Mouse (Mus musculus) MEL (cell line): ENCODE measurements around the gene Arhgef17. TPM values are rescaled to one million over a fixed set of nuclear protein-coding genes. Genes with fewer than 3 reads are reported as not detected.

ENCODE experiments used
- DNase-seq: peaks from one replicate; pipeline ENCODE4 v3.0.0; 2011; ENCODE audit warnings: low read depth, low spot score
- H3K27ac ChIP-seq: 2 replicates; pipeline ENCODE4 v1.5.1; 2012; ENCODE audit warnings: low read depth, mild to moderate bottlenecking, control low read depth, low read length, moderate library complexity; ENCODE audit not compliant: control insufficient read depth
- H3K27me3 ChIP-seq, 2 experiments: fragments of 150-350 bp in 1 of 2; sonication (generic) in 1 of 2; 2 replicates each; pipeline ENCODE4 v1.6.1; 2012; ENCODE audit warnings: low read length in 2 of 2, mild to moderate bottlenecking in 2 of 2, improper control_type of control experiment in 1 of 2, moderate library complexity in 1 of 2; ENCODE audit not compliant: insufficient read depth in 2 of 2, control insufficient read depth in 1 of 2
- H3K36me3 ChIP-seq, 2 experiments: 2 replicates each; pipeline ENCODE4 v1.6.1; 2012 to 2014; ENCODE audit warnings: low read length in 2 of 2, improper control_type of control experiment in 1 of 2, inconsistent platforms in 1 of 2, mild to moderate bottlenecking in 1 of 2; ENCODE audit not compliant: insufficient read depth in 2 of 2, control insufficient read depth in 1 of 2
- H3K4me1 ChIP-seq, 2 experiments: fragments of 150-350 bp in 1 of 2; sonication (generic) in 1 of 2; 2 replicates each; pipeline ENCODE4 v1.6.1; 2012; ENCODE audit warnings: low read length in 2 of 2, improper control_type of control experiment in 1 of 2, mild to moderate bottlenecking in 1 of 2; ENCODE audit not compliant: insufficient read depth in 2 of 2, control insufficient read depth in 1 of 2
- H3K4me3 ChIP-seq, 2 experiments: fragments of 150-350 bp in 1 of 2; sonication (generic) in 1 of 2; 2 replicates each; pipeline ENCODE4 v1.5.1; 2012; ENCODE audit warnings: low read depth in 2 of 2, low read length in 2 of 2, mild to moderate bottlenecking in 2 of 2, moderate library complexity in 2 of 2, control low read depth in 1 of 2, improper control_type of control experiment in 1 of 2; ENCODE audit not compliant: control insufficient read depth in 1 of 2, insufficient read depth in 1 of 2
- H3K79me2 ChIP-seq: 2 replicates; pipeline ENCODE4 v1.6.1; 2012; ENCODE audit warnings: mild to moderate bottlenecking, low read length, moderate library complexity; ENCODE audit not compliant: control insufficient read depth, poor library complexity, insufficient read depth
- H3K9ac ChIP-seq: 2 replicates; pipeline ENCODE4 v1.6.1; 2012; ENCODE audit warnings: low read depth, mild to moderate bottlenecking, control low read depth, low read length, moderate library complexity; ENCODE audit not compliant: control insufficient read depth, poor library complexity, severe bottlenecking
- H3K9me3 ChIP-seq: fragments of 150-350 bp; sonication (generic); replicated peaks from 2 replicates; pipeline ENCODE4 v1.6.1; 2012; ENCODE audit warnings: mild to moderate bottlenecking, low read length, improper control_type of control experiment, moderate library complexity; ENCODE audit not compliant: insufficient read depth
- CTCF ChIP-seq, 3 experiments: IDR thresholded peaks in 2 of 3; conservative IDR thresholded peaks in 1 of 3; 2 replicates each; pipeline ENCODE4 v1.5.1; 2011 to 2012; ENCODE audit warnings: low read length in 3 of 3, low read depth in 2 of 3, mild to moderate bottlenecking in 2 of 3, improper control_type of control experiment in 1 of 3, inconsistent platforms in 1 of 3, mixed read lengths in 1 of 3, moderate library complexity in 1 of 3; ENCODE audit not compliant: control insufficient read depth in 1 of 3, insufficient read depth in 1 of 3, poor library complexity in 1 of 3, severe bottlenecking in 1 of 3
- ETS1 ChIP-seq: IDR thresholded peaks from 2 replicates; pipeline ENCODE4 v1.6.1; 2012; ENCODE audit warnings: low read depth, mild to moderate bottlenecking, inconsistent platforms, low read length, improper control_type of control experiment, moderate library complexity
- HCFC1 ChIP-seq: IDR thresholded peaks from 2 replicates; pipeline ENCODE4 v1.6.1; 2012; ENCODE audit warnings: low read depth, mild to moderate bottlenecking, inconsistent platforms, low read length, improper control_type of control experiment, moderate library complexity
- MAFK ChIP-seq: IDR thresholded peaks from 2 replicates; pipeline ENCODE4 v1.6.1; 2011; ENCODE audit warnings: low read depth, mild to moderate bottlenecking, low read length, improper control_type of control experiment, borderline replicate concordance
- MEF2A ChIP-seq: IDR thresholded peaks from 2 replicates; pipeline ENCODE4 v1.6.1; 2014; ENCODE audit warnings: low read depth, mild to moderate bottlenecking, inconsistent platforms, low read length, improper control_type of control experiment; ENCODE audit not compliant: poor library complexity, insufficient replicate concordance, severe bottlenecking; ENCODE audit errors: extremely low read depth
- MYC ChIP-seq: IDR thresholded peaks from 2 replicates; pipeline ENCODE4 v1.6.1; 2011; ENCODE audit warnings: low read depth, mild to moderate bottlenecking, low read length, improper control_type of control experiment, moderate library complexity
- POLR2AphosphoS2 ChIP-seq: IDR thresholded peaks from 2 replicates; pipeline ENCODE4 v1.6.1; 2011; ENCODE audit warnings: low read length, improper control_type of control experiment
- RAD21 ChIP-seq: IDR thresholded peaks from 2 replicates; pipeline ENCODE4 v1.6.1; 2011; ENCODE audit warnings: mild to moderate bottlenecking, low read depth, low read length, improper control_type of control experiment
- RCOR1 ChIP-seq: IDR thresholded peaks from 2 replicates; pipeline ENCODE4 v1.6.1; 2012; ENCODE audit warnings: low read depth, mild to moderate bottlenecking, inconsistent platforms, low read length, improper control_type of control experiment
- USF1 ChIP-seq: IDR thresholded peaks from 2 replicates; pipeline ENCODE4 v1.6.1; 2014; ENCODE audit warnings: low read depth, mild to moderate bottlenecking, inconsistent platforms, low read length, improper control_type of control experiment, moderate library complexity
- USF2 ChIP-seq, 2 experiments: IDR thresholded peaks; 2 replicates each; pipeline ENCODE4 v1.6.1; 2011 to 2012; ENCODE audit warnings: improper control_type of control experiment in 2 of 2, low read length in 2 of 2, borderline replicate concordance in 1 of 2, inconsistent platforms in 1 of 2, low read depth in 1 of 2, mild to moderate bottlenecking in 1 of 2; ENCODE audit not compliant: insufficient read depth in 1 of 2
- ZKSCAN1 ChIP-seq: IDR thresholded peaks from 2 replicates; pipeline ENCODE4 v1.6.1; 2012; ENCODE audit warnings: low read depth, mild to moderate bottlenecking, inconsistent platforms, low read length, improper control_type of control experiment, moderate library complexity
- ZNF384 ChIP-seq: IDR thresholded peaks from 2 replicates; pipeline ENCODE4 v1.6.1; 2012; ENCODE audit warnings: low read depth, mild to moderate bottlenecking, inconsistent platforms, low read length, improper control_type of control experiment
- polyA plus RNA-seq, 2 experiments: library from polyadenylated mRNA; stranded (reverse) in 1 of 2; unstranded in 1 of 2; fragments of >175 nt in 1 of 2; fragments of >200 nt in 1 of 2; gene quantifications; 2 replicates each; pipeline versions ENCODE4 v1.2.1 to v1.2.4; 2012; ENCODE audit warnings: low replicate concordance in 2 of 2, low read depth in 1 of 2; ENCODE audit not compliant: insufficient read length in 2 of 2, insufficient read depth in 1 of 2, missing spikeins in 1 of 2
- total RNA-seq: library from RNA; depleted of rRNA; stranded (reverse); fragments of 300-350 nt; gene quantifications from 2 replicates; pipeline ENCODE4 v1.2.3, GENCODE M21; 2012

The Arhgef17 gene
- total and polyA plus RNA-seq, 3 experiments, result under 0.01 TPM; not detected in 2

- no peak for TF ChIP-seq MAFK
- TF ChIP-seq CTCF (IDR thresholded peaks at IDR 0.05 in 2 of 3, conservative IDR thresholded peaks at IDR 0.05 in 1 of 3; ENCODE audit: control insufficient read depth in 1 of 3, insufficient read depth in 1 of 3, low read depth in 2 of 3, low read length in 3 of 3, poor library complexity in 1 of 3, severe bottlenecking in 1 of 3), result peak; percentile 6 to 43 (median 38); a peak in 3 of 6 replicates
- Histone ChIP-seq H3K36me3 (no peaks in the 10 kb centered on the region), H3K9ac (no peak overlapping the region), H3K27ac (no peak overlapping the region), H3K9me3 (no peaks in the 10 kb centered on the region), H3K27me3 (0 out of 4 replicates have a peak, but pooled peaks cover 0 to 1% of the 10 kb centered on the region in 2 experiments), H3K4me1 (no peaks in the 10 kb centered on the region), H3K79me2 (no peaks in the 10 kb centered on the region), H3K4me3 (no peak overlapping the region)
- DNase-seq, result peak; percentile 53
These were observed 52.3 kb downstream of the Arhgef17 start for GRCm38 (mm10) chr7:100879595-100879994.

- Histone ChIP-seq H3K9me3 (no peaks in the 10 kb centered on the region), H3K79me2 (no peaks in the 10 kb centered on the region), H3K27me3 (0 out of 4 replicates have a peak, but pooled peaks cover 0 to 1% of the 10 kb centered on the region in 2 experiments), H3K4me1 (no peaks in the 10 kb centered on the region), H3K36me3 (no peaks in the 10 kb centered on the region), H3K9ac (no peak overlapping the region), H3K4me3 (no peak overlapping the region), H3K27ac (no peak overlapping the region)
- no peak for TF ChIP-seq ZNF384
- no peak for TF ChIP-seq ZKSCAN1
- no peak for TF ChIP-seq USF1
- TF ChIP-seq USF2 (IDR thresholded peaks at IDR 0.05; ENCODE audit: borderline replicate concordance in 1 of 2, insufficient read depth in 1 of 2, low read depth in 1 of 2, low read length in 2 of 2), result no peak
- no peak for TF ChIP-seq RAD21
- no peak for TF ChIP-seq POLR2AphosphoS2
- no peak for TF ChIP-seq MEF2A
- TF ChIP-seq RCOR1, result no peak
- DNase-seq, result no peak
These were observed 55.1 kb downstream of the Arhgef17 start for GRCm38 (mm10) chr7:100876771-100877170.

- no peak for TF ChIP-seq ETS1
- TF ChIP-seq HCFC1, result no peak
- TF ChIP-seq CTCF (IDR thresholded peaks at IDR 0.05 in 2 of 3, conservative IDR thresholded peaks at IDR 0.05 in 1 of 3; ENCODE audit: control insufficient read depth in 1 of 3, insufficient read depth in 1 of 3, low read depth in 2 of 3, low read length in 3 of 3, poor library complexity in 1 of 3, severe bottlenecking in 1 of 3), result no peak
- no peak for TF ChIP-seq MYC
- TF ChIP-seq, all 39 proteins: peak for 0
- Histone ChIP-seq H3K9ac (no peak overlapping the region), H3K27ac (no peak overlapping the region), H3K4me1 (no peaks in the 10 kb centered on the region), H3K36me3 (no peaks in the 10 kb centered on the region), H3K27me3 (0 out of 4 replicates have a peak, but pooled peaks cover 0 to 1% of the 10 kb centered on the region in 2 experiments), H3K9me3 (no peaks in the 10 kb centered on the region), H3K79me2 (no peaks in the 10 kb centered on the region), H3K4me3 (no peak overlapping the region)
- DNase-seq, result no peak
These were observed 55.6 kb downstream of the Arhgef17 start for GRCm38 (mm10) chr7:100876293-100876692.
